Mouse (Mus musculus) thymus, postnatal 10 days (tissue): Measurements from ENCODE around the gene Slx4ip.

Experiments
- DNase-seq, 2 experiments: peaks; one replicate each; pipeline ENCODE4 v3.0.0; 2021; ENCODE audit warnings: low spot score in 2 of 2

Slx4ip gene

DNA sequence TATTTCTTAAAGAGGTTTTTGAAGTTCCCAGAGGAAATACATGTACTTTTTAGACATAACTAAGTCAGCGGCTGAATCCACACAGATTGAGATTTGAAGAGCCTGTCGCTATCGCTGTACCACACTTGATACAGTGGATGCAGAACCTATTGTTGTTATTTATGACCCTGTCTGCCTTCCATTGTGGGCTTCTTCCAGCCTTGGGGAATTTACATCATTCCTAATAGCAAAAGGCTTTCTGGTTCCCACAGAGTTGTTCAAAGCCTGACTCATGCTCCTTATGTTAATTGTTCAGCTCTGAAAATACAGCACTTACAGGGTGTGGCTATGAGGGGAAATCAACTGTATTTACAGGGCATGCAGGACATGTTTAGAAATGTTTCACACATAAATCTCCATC is 173.5 kb downstream of the Slx4ip start:
- DNase-seq = no peak

DNA sequence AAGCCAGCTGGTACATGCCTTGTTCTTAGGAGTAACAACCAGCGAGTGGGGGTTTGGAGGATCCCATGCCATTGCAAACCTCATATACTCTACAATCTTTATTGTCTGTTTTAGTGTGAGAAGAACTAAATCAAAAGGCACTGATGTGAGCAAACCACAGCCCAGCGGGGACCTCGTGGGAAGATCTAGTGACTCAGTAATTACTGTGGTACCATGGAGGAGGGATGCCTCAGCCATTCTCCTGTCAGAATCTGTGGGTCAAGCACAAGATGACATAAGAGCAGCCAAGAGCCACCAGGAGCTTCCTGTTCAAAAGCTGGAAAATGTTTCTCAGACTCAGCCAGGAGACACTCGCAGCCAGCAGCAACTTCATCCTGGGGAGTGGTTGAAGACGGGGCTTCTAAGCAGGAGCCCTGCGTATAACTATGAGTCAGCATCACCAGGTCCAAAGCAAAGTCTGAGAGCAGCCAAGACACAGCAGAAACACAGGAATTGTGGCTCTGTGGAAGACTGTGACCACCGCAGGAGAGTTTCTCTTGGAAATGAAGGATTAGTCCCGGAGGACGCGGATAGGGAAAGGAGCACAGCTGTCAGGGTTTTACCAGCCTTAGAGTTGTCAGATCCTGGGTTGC is 176.6 kb downstream of the Slx4ip start:
- no peak for DNase-seq

DNA sequence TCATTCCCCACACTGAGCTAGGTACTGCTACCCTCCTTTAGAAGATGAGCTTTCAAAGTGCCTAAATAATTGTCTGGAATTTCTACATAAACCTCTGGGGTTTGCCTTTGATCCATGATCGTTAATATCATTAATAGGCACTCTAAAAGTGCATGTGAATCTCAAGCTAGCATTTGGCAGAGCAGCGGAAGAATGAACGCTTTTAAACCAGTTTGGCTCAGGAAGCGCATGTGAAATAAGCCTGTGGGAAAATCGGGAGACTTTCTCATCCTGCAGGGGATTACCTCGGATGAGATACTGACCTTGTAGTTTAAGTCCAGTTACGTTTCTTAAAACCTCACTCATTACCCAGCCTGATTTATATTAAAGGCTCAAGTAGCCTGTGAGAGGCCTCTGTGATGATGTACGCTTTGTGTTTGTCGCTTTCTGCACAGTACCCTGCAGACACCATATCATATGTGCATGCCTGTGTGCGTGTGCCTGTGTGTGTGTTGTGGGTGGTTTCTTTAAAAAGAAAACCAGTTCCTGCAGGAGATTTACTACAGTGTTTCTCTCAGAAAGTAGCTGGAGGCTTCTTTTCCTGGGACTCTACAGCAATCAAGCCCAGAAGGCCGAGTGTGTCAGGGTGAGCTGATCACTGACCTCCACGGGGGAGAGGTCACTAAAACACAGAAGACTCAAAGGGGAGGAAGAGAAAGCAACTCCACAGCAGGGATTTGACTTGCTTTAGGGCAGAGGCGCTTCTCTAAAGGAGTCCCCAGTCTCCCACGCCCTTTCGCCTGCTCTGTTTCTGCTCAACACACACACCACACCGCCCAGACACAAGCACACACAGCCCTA is 182.7 kb downstream of the Slx4ip start:
- DNase-seq = no peak

DNA sequence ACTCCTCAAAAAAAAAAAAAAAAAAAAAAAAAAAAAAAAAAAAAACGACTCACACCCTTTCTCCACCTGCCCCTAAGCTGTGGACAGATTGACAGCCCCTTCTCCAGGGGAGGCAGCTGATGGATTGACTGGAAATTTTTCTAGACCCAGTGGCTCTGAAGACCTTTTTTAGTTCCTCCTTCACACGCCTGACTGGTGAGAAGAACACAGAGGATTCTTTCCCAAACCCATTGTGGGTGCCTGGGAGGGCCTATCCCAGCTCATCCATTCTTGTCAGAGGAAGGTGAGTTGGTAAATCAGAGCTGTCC is 183.2 kb downstream of the Slx4ip start:
- DNase-seq = no peak

DNA sequence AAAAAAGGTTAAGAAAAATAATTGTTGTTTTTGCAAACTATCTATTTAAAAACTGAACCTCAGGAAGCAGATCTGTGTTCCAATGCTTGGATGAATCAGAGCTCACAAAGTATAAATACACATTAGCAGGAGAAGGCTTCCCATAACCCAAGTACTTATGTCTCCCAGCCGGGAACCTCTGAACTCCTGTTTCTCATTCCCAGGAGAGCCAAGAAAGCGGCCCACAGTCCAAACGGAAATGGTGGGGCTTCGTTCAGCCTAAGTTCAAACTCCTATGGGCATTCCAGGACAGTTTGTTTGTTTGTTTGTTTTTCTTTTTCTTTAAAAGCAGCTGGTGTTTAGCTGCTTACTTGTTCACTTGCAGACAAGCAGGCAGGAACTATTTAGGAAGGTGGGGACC is 187.8 kb downstream of the Slx4ip start:
- no peak for DNase-seq

DNA sequence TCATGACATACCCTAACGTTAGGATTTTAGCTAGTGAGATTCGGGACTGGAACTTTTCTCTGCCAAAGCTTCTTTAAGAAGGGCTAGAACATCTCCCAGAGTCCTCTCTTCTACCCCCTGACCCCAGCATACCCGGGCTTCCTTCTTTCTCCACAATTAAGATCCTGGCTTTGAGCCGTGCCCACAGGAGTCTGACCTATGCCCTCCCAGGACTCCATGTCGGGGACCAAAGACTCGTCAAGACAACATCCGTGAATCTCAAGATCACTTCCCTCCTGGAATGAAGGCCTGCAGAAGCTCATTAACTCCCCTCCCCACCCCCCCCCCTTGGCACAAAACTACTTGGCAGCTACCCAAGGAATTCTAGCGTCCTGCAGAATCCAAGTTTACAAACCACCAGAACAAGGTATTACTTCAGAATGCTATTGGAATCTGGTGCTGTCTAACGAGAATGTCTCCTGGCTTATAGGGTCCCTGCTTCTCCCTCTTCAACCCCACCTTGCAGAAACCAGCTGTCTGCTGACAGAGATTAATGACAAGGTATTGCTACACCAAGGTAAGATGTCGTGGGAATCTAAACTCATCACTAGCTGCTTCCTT is 188.8 kb downstream of the Slx4ip start:
- DNase-seq = no peak

DNA sequence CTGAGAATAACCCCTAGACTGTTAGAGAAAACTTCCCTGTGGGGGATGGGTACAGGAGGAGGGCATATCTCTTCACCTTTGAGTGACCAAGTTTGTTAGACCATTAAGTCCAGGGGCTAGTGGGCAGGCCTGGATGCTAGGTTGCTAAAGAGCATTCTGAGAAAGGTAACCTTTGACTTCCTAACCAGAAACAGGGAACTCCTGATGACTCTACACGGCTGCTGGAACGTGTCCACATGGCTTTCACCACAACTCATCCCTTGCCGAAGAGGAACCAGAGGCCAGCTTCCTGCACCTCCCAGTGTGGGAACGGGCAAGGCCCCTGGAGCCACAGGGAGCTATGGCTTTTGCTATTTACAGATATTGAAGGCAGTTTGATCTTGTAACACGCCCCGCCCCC is 189.4 kb downstream of the Slx4ip start:
- DNase-seq = no peak

DNA sequence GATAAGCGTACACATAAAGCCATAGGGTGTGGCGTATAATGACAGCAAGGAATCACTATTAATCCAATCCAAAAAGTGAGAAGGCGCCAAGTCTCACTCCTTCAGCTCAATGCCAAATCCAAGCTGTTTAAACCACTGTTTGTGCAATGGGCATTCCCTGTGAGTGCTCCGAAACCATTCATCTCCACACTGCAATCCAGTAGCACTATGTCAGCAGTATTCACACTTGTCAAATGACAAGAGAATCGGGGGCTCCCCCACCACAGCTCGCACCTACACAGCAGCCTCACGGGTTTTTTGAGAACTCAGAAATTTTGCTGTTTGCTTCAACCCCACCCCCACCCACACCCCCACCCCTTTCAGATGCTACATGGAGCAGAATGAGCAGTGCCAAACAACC is 190.0 kb downstream of the Slx4ip start:
- DNase-seq = no peak

DNA sequence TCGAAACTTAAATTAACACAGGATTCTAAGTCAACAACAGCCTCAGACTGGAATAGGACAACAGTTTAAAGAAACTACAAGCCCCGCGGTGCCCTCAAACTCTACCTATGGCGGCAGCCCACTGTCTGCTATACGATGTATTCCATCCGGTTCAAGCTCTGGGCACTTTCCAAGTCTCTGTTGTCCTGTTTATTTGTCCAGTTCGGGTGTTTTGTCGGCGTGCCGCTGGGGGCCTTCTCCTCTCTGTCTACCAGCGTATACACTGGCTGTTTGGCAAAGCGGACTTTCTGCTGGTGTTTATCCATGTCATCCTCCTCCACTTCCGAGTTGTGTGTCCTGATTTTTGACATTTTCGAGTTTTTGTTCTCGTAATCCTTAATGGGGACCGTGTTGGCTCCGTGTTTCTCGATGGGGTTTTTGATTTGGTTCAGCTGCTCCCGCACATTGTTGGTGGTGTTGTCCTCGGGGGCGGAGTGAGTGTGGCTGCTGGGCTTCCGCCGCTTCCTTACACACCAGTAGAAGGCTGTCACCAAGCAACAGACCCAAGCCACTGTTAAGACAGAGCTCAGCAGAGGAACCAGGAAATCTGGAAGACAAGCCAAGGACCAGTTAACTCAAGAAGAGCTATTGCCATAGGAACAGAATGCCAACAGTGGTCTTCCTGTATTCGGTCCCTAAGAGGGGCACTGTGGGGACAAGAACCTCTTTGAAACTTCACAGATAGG is 192.0 kb downstream of the Slx4ip start:
- no peak for DNase-seq

DNA sequence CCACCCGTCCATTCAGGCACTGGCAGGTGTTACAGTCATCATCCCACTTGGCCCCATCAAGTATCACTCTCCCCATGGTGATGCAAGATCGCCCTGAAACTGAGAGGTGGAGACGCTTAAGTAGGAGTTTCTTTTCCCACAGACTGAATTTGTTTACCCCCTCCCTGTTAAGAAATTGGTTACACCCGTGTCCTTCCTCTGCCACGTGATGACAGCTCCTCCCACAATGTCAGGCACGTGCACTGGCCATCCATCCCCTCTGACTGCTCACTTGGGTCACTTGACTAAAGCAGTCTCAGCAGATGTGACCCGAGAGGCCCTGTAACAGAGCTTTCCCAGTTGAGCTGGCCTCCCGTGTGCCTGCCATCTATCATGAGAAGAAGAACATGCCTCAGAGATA is 194.2 kb downstream of the Slx4ip start:
- DNase-seq = no peak

DNA sequence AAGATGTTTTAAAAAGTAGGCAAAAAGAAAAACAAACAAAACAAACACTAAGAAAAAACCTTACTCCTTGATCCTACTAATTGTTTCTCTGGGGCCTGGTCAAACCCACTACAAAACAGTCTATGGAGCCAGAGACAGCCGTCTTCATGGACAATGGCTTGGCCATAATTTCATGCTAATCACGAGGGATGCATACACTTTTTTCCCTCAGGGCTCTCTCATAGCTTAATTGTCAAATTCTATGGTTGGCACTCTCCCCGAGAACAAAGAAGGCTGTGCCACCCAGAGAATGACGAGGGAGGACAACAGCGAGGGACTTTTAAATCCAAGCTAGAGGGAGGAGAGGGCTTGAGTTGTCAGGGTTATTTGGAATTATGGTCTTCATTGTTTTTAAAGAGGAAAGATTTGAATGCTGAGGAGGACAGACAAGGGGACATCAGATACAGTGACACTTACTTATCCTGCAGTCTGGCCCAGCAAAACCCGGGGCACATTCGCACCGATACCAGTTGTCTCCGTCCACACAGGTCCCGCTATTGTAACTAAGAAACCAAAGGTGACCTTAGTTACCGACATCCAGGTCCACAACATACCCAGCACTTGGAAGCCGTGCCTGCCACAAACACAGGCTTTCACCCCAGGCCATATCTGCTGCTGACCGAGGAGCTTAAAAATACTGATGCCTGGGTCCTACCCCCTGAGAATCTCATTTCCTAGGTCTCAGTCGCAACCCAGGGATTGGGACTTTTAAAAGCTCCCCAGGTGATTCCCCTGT is 195.8 kb downstream of the Slx4ip start:
- no peak for DNase-seq

DNA sequence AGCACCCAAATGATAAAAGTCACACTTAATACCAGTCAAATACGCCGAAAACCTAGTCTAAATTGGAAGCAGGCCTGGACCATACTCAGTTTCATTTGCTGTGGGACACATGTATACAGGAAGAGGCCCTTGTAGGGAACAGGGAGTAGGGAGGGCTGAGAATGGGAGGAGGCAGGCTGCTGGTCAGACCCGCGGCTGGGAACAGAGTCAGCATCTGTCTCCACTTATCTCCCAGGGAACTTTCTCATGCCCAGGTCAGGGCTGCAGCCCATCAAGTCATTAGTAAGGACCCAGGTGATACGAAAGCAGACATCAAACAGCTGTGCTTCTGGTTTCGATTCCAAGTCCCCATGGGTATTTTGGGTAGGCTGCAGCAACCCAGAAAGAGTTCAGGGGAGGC is 196.7 kb downstream of the Slx4ip start:
- DNase-seq = no peak

DNA sequence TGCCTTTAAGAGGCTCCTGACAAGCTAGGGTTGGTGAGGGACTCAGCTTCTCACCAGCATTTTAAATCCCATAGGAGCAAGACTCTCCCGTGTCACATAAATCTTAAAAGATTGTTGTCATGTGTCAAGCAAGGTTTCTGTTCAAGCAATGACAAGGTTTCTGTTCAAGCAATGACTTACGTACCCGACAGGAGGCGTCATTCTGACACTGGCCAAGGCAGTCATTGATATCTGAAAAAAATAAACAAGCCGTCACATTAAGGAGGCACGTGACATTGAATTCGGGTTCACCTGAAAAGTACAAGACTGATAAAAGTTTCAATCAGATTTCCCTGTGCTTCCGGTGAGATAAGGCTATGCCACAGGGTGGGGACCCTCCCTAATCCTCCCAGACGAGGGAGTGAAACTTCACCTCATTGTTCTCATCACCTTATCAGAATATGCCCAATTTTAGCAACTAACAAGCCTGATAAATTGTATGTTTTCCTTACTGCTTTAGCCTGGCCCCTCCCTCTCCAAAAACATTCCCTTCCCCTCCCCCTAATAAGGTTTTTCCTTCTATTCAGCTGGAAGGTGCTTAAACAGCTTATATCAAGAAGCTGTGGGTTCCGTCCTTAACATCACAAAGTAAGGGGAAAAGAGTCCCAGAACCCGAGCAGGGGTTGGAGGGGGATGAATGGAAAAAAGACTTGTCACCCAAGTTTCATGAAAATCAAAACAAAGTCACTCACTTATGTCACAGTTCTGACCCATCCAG is 200.9 kb downstream of the Slx4ip start:
- no peak for DNase-seq

DNA sequence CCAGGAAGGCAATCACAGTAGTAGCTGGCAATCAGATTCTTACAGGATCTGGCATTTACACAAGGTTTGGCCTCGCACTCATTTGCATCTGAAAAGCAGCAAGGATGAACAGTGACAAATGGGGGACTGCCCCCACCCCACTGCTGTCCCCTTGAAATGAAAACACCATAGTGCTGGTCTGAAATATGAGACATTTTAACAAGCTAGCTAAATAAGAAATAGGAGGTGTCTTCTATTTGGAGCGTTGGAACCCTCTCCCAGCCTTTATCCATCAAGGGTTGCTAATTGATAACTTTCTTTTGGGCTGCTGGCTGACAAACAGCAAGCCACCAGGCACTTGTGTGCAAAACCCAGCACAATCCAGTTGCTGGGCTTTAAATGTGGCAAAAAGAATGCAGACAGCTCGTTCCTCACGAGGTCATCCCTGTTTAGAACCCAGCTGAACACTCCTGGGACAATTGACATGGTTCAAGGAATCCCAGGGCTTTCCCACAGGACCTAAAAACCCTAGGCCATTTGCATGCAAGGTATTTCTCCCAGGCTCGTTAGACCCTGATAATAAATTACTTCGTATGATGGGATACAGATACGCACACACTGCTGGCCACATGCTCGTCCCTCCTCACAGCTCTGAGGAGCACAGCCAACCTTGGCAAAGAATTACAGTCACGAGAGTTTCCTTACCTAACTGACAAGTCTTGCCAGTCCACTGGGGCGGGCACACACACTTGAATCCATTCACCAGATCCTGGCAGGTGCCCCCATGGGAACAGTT is 201.7 kb downstream of the Slx4ip start:
- no peak for DNase-seq

DNA sequence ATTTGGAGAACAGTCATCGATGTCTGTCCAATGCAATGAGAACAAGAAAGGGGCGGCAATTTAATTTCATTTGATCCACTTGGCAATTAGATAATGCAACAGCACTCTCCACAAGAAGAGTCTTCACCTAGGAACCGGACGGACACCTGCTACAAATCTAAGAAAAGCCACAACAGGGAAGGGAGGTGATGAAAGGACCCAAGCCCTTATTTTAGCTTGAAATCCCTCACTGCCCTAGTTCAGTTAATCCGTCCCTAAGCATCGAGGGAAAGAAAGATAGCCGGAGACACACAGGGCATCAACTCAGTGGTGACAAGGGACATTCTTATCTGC is 202.2 kb downstream of the Slx4ip start:
- DNase-seq = no peak

DNA sequence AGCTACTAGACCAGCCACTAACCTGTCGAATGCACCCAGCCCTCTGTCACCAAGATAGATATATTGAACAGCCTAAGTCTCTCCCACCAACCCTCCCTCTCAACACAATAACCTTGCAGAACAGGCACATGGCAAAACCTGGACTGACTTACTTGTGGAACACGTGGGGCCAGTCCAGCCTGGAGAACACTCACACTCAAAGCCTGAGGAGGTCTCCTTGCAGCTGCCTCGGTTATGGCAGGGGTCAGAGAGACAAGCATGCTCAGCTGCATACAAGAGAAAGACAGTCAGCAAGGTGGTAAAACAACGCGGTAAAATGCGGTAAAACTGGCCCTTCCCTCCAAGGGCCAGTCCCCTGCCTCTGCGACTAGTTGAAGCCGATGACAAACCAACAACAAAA is 203.3 kb downstream of the Slx4ip start:
- no peak for DNase-seq

DNA sequence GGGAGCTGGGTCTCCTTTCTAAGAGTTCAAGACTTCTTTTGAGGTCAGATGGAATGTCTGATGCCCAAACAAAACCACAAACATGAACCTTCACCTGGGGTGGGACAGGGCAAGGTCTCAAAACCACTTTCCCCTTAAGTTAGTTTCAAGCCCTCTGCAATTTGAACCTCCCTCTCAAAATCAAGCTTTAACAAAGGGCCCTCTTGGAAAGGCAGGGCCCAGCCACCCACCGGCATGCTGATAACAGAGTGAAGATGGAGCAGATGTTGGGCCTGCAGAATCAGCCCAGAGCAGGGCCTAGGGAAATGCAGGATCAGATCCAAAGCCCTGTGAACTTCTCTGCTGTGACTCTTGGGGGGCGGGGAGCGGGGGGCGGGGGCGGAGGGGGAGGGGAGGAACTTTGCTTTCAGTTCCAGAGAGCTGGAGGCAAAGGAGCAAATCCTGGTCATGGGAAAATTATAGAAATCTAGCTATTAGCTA is 206.0 kb downstream of the Slx4ip start:
- DNase-seq = no peak

DNA sequence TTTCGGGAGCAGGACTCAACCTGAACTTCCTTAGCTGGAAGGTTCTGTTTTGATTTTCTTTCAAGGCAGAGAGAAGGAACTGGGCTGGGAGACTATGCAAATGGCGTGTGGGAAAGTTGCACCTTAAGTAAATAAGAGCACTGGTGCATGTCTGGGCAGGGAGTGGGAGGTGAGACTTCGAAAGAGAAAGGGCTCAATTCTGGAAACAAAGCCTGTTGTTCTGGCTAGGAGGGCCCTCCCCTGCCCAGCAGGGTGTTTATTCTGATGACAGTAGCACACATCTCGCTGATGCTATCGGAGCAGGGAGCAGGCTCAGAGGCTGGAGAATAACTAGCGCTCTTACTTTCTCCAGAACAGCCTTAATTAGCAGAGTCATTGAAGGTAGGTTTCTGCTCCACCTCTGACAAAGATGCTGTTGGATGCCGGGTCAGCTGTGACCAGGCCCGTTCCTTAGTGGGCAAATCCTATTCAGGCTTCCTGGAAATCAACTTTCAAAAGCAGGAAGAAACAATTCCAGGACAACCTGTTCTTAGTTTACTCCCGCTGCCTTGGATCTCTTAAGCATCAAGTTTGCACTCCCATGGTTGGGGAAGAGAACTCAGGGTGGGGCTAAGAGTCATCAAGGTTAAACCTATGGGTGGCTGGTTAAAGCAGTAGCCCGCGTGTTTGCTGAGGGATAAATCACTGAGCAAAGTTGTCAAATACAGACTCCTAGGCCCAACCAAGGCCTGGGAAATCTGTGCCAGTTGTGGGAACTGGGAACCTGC is 207.4 kb downstream of the Slx4ip start:
- no peak for DNase-seq

DNA sequence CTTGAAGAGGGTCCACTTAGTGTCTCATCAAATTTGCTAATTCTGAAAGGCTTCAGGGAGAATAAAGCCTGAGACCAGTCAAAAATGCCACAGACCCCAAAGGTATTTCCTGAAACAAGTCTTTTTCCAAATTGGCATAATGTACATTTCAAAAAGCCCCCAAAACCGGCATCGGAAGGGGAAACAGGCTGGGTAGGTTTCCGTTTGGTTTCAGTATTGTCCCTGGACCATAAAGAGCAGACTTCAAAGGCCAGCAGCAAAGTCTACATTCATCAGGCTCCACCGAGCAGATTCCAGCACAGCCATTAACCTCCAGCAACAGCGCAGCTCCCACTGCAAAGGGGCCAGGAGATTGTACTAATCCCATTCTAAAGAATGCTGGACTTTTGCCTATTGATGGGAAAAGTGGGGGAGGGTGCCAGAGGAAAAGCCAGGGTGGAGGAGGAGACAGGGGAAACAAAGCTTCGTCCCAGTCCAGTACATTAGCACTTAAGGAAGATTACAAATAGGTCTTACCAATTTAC is 208.3 kb downstream of the Slx4ip start:
- no peak for DNase-seq
